Mouse (Mus musculus): ENCODE results near the gene Tbc1d22a. TPM values are rescaled to one million over a fixed set of nuclear protein-coding genes. Genes with fewer than 3 reads are reported as not detected.

The Tbc1d22a gene
- polyA plus RNA-seq, 1 experiment from 2014 or later = 11.1 TPM

DNA sequence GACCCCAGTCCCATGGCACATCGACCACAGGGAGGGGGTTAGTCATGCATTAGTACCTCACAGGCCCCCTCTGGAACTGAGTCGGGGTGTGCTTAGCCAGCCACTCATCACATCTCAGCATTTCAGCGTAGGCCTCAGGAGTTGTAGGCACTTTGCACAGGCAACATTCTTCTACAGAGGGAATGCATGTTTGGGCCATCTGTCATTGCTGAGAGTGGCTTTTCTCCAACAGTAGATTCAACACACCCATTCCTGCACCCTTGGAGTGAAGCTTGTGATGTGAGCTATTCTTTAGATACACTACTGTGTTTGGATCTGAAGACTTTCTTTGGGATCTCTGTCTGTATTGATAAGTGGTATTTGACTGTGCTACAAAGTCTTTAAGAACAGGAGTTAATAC, 75.8 kb downstream of the Tbc1d22a start:
- Histone ChIP-seq H3K4me2 (replicated peaks; ENCODE audit: low read depth, low read length) (no peak overlapping the region), H3K27ac (ENCODE audit: low read depth, low read length) (no peak overlapping the region), H3K9me3 (ENCODE audit: control insufficient read depth, low read length) (no peaks in the 10 kb centered on the region), H3K4me3 (ENCODE audit: low read length) (no peak overlapping the region), H3K27me3 (ENCODE audit: control insufficient read depth, insufficient read depth, low read length) (no peaks in the 10 kb centered on the region), H3K36me3 (ENCODE audit: control insufficient read depth, insufficient read depth, low read length) (no peaks in the 10 kb centered on the region), H3K9ac (ENCODE audit: low read depth, low read length) (no peak overlapping the region), H3K4me1 (ENCODE audit: control insufficient read depth, insufficient read depth, low read length) (no peaks in the 10 kb centered on the region)
- no peak for ATAC-seq (ENCODE audit: low FRiP score, low TSS enrichment)
- WGBS = 82% methylated on average over 3 of the region's 3 CpGs

DNA sequence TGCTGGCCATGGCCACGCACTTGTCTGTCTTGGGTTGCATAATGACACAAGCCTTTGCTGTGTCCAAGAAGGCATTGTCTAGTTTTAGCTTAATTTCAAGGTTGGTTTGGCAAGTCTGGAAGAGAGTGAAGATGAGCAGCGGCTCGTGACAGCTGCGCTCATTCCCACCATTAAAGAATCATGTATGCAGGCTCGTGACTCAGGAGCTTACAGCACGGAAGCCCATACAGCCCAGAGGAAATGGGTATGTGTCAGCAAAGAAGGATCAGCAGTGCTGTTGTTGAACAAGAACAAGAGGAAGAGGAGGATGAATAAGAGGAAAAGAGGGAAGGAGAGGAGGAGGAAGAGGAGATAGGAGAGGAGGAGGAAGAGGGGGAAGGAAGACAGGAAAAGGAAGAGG, 78.0 kb downstream of the Tbc1d22a start:
- Histone ChIP-seq H3K4me3 (ENCODE audit: low read length) (no peak overlapping the region), H3K4me1 (ENCODE audit: control insufficient read depth, insufficient read depth, low read length) (no peaks in the 10 kb centered on the region), H3K36me3 (ENCODE audit: control insufficient read depth, insufficient read depth, low read length) (no peaks in the 10 kb centered on the region), H3K9me3 (ENCODE audit: control insufficient read depth, low read length) (no peaks in the 10 kb centered on the region), H3K4me2 (replicated peaks; ENCODE audit: low read depth, low read length) (no peak overlapping the region), H3K9ac (ENCODE audit: low read depth, low read length) (no peak overlapping the region), H3K27me3 (ENCODE audit: control insufficient read depth, insufficient read depth, low read length) (no peaks in the 10 kb centered on the region), H3K27ac (ENCODE audit: low read depth, low read length) (no peak overlapping the region)
- WGBS = 77% methylated on average over 6 of the region's 6 CpGs
- no peak for ATAC-seq (ENCODE audit: low FRiP score, low TSS enrichment)

- no peak overlapping the region for H3K4me3 ChIP-seq (ENCODE audit: low read length)
- no peak for ATAC-seq (ENCODE audit: low FRiP score, low TSS enrichment)
- 80% methylated on average over 3 of the region's 3 CpGs for WGBS
Observed at GRCm38 (mm10) chr15:86294426-86294825, 80.2 kb downstream of the Tbc1d22a start.

DNA sequence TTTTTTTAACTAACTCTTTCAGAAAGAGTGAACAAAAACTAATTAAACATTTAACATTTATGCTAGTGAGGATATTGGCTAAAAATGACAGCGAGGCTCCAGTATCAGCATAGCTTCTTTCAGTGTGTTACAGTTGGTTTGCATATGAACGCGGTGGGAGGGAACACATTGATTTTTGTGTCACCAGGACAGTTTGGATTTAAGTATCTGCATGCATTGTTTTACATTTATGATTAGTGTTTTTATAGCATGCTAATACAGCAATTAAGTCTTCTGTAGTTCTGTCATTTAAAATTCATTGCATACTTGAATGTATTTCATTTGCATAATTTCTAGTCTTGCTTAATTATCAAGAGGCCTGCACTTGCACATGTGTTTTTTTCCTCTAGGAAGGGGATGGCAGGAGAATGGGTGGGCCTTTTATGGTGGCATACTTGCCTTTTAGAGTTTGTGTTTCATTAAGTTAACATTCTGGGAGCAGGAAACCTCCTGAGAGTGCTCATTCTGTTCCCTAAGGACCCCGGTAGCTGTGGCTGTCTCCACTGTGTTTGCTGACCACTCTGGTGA, 81.5 kb downstream of the Tbc1d22a start:
- no peak overlapping the region for H3K9ac ChIP-seq (ENCODE audit: low read depth, low read length)
- H3K9me3 ChIP-seq (ENCODE audit: control insufficient read depth, low read length) = no peaks in the 10 kb centered on the region
- H3K36me3 ChIP-seq (ENCODE audit: control insufficient read depth, insufficient read depth, low read length) = no peaks in the 10 kb centered on the region
- 81% methylated on average over 4 of the region's 4 CpGs for WGBS
- H3K4me3 ChIP-seq (ENCODE audit: low read length) = no peak overlapping the region
- no peaks in the 10 kb centered on the region for H3K27me3 ChIP-seq (ENCODE audit: control insufficient read depth, insufficient read depth, low read length)
- no peak overlapping the region for H3K4me2 ChIP-seq (replicated peaks; ENCODE audit: low read depth, low read length)
- no peak overlapping the region for H3K27ac ChIP-seq (ENCODE audit: low read depth, low read length)
- no peaks in the 10 kb centered on the region for H3K4me1 ChIP-seq (ENCODE audit: control insufficient read depth, insufficient read depth, low read length)
- ATAC-seq (ENCODE audit: low FRiP score, low TSS enrichment) = no peak

More at GRCm38 (mm10) chr15:86294426-86294825, 80.2 kb downstream of the Tbc1d22a start:
- H3K9me3 ChIP-seq (ENCODE audit: control insufficient read depth, low read length) = no peaks in the 10 kb centered on the region
- no peak overlapping the region for H3K27ac ChIP-seq (ENCODE audit: low read depth, low read length)
- H3K36me3 ChIP-seq (ENCODE audit: control insufficient read depth, insufficient read depth, low read length) = no peaks in the 10 kb centered on the region
- H3K4me2 ChIP-seq (replicated peaks; ENCODE audit: low read depth, low read length) = no peak overlapping the region
- no peaks in the 10 kb centered on the region for H3K27me3 ChIP-seq (ENCODE audit: control insufficient read depth, insufficient read depth, low read length)
- no peak overlapping the region for H3K9ac ChIP-seq (ENCODE audit: low read depth, low read length)
- no peaks in the 10 kb centered on the region for H3K4me1 ChIP-seq (ENCODE audit: control insufficient read depth, insufficient read depth, low read length)

DNA sequence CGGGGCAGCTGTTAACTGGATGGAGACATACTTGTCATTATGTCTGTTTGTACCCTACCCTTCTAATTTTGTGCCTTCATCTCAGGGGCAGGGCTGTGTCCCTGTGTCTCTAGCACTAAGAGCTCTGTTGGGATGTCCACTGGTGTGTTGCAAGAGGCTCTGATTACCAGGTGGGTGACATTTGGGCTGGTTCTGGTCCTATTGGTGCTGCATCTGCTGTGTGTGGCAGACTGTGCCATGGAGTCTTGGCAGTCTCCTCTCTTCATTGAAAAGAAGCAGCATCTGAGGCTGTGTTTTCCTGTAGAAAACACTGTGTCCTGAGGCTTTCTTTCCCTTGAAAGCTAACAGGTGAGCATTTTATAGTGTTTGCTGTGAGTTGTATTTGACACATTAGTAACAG, 83.0 kb downstream of the Tbc1d22a start:
- H3K27me3 ChIP-seq (ENCODE audit: control insufficient read depth, insufficient read depth, low read length) = no peaks in the 10 kb centered on the region
- no peak overlapping the region for H3K4me3 ChIP-seq (ENCODE audit: low read length)
- H3K9me3 ChIP-seq (ENCODE audit: control insufficient read depth, low read length) = no peaks in the 10 kb centered on the region
- WGBS = 96% methylated on average over 1 of the region's 1 CpGs
- no peak for ATAC-seq (ENCODE audit: low FRiP score, low TSS enrichment)
- peaks cover 3% of the 10 kb centered on the region; the same call in 1 of the 2 replicates for H3K36me3 ChIP-seq (ENCODE audit: control insufficient read depth, insufficient read depth, low read length)
- H3K9ac ChIP-seq (ENCODE audit: low read depth, low read length) = no peak overlapping the region
- no peaks in the 10 kb centered on the region for H3K4me1 ChIP-seq (ENCODE audit: control insufficient read depth, insufficient read depth, low read length)
- no peak overlapping the region for H3K27ac ChIP-seq (ENCODE audit: low read depth, low read length)
- H3K4me2 ChIP-seq (replicated peaks; ENCODE audit: low read depth, low read length) = no peak overlapping the region

DNA sequence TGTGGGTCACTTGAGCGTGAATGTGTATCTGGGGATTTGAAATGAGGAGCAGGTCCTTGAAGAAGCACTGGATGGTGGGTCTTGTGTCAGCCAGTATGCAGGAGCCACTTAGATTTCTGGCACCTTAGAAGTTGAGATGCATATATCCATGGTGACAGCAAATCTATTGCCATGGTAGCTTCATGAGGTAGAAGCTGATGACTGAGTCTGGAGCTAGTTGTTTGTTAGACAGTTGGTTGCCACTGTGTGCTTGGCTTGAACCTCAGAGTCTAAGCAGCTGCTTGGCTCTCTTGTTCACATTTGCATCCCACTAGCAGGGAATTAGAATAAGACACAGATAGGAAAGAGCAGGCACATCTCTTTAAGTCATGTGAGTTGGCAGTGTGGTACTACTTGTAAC, 89.6 kb downstream of the Tbc1d22a start:
- no peaks in the 10 kb centered on the region for H3K27me3 ChIP-seq (ENCODE audit: control insufficient read depth, insufficient read depth, low read length)
- no peak overlapping the region for H3K27ac ChIP-seq (ENCODE audit: low read depth, low read length)
- no peaks in the 10 kb centered on the region for H3K9me3 ChIP-seq (ENCODE audit: control insufficient read depth, low read length)
- peaks cover 3% of the 10 kb centered on the region; the same call in 1 of the 2 replicates for H3K36me3 ChIP-seq (ENCODE audit: control insufficient read depth, insufficient read depth, low read length)
- H3K9ac ChIP-seq (ENCODE audit: low read depth, low read length) = no peak overlapping the region
- H3K4me3 ChIP-seq (ENCODE audit: low read length) = no peak overlapping the region
- WGBS = 87% methylated on average over 1 of the region's 1 CpGs
- no peak for ATAC-seq (ENCODE audit: low FRiP score, low TSS enrichment)
- no peaks in the 10 kb centered on the region for H3K4me1 ChIP-seq (ENCODE audit: control insufficient read depth, insufficient read depth, low read length)
- H3K4me2 ChIP-seq (replicated peaks; ENCODE audit: low read depth, low read length) = no peak overlapping the region

GRCm38 (mm10) chr15:86304861-86305260, 90.6 kb downstream of the Tbc1d22a start:
- Histone ChIP-seq H3K4me2 (replicated peaks; ENCODE audit: low read depth, low read length) (no peak overlapping the region), H3K27ac (ENCODE audit: low read depth, low read length) (no peak overlapping the region), H3K9me3 (ENCODE audit: control insufficient read depth, low read length) (no peaks in the 10 kb centered on the region), H3K27me3 (ENCODE audit: control insufficient read depth, insufficient read depth, low read length) (no peaks in the 10 kb centered on the region), H3K36me3 (ENCODE audit: control insufficient read depth, insufficient read depth, low read length) (peaks cover 3% of the 10 kb centered on the region; the same call in 1 of the 2 replicates), H3K4me1 (ENCODE audit: control insufficient read depth, insufficient read depth, low read length) (no peaks in the 10 kb centered on the region), H3K4me3 (ENCODE audit: low read length) (no peak overlapping the region), H3K9ac (ENCODE audit: low read depth, low read length) (no peak overlapping the region)
- WGBS = 89% methylated on average over 3 of the region's 3 CpGs
- no peak for ATAC-seq (ENCODE audit: low FRiP score, low TSS enrichment)

DNA sequence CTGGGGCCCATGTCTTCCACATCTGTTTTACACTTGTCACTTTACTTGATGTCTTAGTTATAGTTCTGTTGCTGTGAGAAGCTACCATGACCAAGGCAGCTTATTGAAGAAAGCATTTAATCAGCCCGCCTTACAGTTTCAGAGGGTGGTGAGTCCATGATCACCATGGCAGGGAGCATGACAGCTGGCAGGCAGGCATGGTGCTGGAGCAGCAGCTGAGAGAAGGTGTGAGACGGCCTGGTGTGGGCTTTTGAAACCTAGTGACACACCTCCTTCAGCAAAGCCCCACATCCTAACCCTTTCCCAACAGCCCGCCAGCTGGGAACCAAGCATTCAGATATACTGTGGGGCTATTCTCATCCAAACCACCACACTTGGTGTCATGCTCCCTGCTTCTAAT, 91.0 kb downstream of the Tbc1d22a start:
- no peak overlapping the region for H3K9ac ChIP-seq (ENCODE audit: low read depth, low read length)
- H3K36me3 ChIP-seq (ENCODE audit: control insufficient read depth, insufficient read depth, low read length) = peaks cover 3% of the 10 kb centered on the region; the same call in 1 of the 2 replicates
- WGBS = 81% methylated on average over 3 of the region's 3 CpGs
- no peak overlapping the region for H3K27ac ChIP-seq (ENCODE audit: low read depth, low read length)
- no peak overlapping the region for H3K4me3 ChIP-seq (ENCODE audit: low read length)
- no peaks in the 10 kb centered on the region for H3K9me3 ChIP-seq (ENCODE audit: control insufficient read depth, low read length)
- H3K4me2 ChIP-seq (replicated peaks; ENCODE audit: low read depth, low read length) = no peak overlapping the region
- no peaks in the 10 kb centered on the region for H3K27me3 ChIP-seq (ENCODE audit: control insufficient read depth, insufficient read depth, low read length)
- ATAC-seq (ENCODE audit: low FRiP score, low TSS enrichment) = no peak
- no peaks in the 10 kb centered on the region for H3K4me1 ChIP-seq (ENCODE audit: control insufficient read depth, insufficient read depth, low read length)

DNA sequence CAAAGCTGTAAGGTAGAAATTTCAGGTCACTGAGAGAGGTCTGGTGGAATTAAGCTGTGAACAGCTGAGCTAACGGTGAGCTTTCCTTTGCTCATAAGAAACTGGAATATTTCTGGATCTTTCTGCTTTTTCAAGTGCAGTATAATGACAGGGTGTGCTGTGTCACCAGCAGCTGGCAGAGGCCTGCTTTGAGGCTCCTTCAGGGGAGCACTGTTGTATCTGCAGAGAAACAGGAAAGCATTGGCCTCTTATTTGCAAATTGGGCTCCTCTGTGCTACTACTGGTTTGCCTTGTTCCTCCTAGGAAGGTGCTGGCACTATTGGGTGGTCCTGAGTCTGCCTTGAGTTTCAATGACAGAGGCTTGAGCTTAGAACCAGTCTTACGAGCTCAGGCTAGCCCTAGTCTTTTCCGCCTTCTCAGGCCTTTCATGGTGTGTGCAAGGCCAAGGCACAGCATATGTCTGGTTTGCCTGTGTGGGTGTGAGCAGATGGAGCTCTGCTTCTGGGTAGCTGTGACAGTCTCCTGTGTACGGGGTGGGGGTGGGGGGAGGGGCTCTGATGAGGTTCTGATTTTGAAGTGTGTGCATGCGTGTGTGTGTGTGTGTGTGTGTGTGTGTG, 95.1 kb downstream of the Tbc1d22a start:
- no peak overlapping the region for H3K4me2 ChIP-seq (replicated peaks; ENCODE audit: low read depth, low read length)
- H3K9me3 ChIP-seq (ENCODE audit: control insufficient read depth, low read length) = no peaks in the 10 kb centered on the region
- no peak overlapping the region for H3K9ac ChIP-seq (ENCODE audit: low read depth, low read length)
- peaks cover 4% of the 10 kb centered on the region; the same call in 1 of the 2 replicates for H3K36me3 ChIP-seq (ENCODE audit: control insufficient read depth, insufficient read depth, low read length)
- no peak overlapping the region for H3K4me3 ChIP-seq (ENCODE audit: low read length)
- H3K4me1 ChIP-seq (ENCODE audit: control insufficient read depth, insufficient read depth, low read length) = no peaks in the 10 kb centered on the region
- no peaks in the 10 kb centered on the region for H3K27me3 ChIP-seq (ENCODE audit: control insufficient read depth, insufficient read depth, low read length)
- WGBS = 86% methylated on average over 5 of the region's 5 CpGs
- H3K27ac ChIP-seq (ENCODE audit: low read depth, low read length) = no peak overlapping the region
- ATAC-seq (ENCODE audit: low FRiP score, low TSS enrichment) = no peak

Data from kidney, embryonic 14.5 days (tissue).